ENCODE assay signal across 18 mouse cellular contexts in the genomic region with DNA sequence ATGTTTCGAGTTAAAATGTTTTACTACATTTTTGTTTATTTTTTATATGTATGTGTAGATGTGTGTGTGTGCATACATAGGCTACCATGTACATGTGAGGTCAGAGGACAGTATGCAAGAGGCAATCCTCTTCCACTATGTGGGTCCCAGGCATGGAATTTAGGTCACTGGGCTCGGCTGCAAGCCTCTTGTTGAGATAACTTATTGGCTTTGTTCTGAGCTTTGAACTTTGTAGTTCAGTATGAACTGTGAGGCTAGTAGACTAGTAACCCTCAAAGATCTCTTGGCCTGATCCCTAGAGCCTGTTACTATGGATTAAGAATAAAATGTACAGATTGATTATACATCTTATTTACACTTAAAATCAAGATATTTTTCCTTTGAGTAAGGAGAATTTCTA.
"Had no signal": no experiment of that assay in that cellular context is flagged by ENCODE, and none has a peak within 500 bp of the region (broad histone marks: within the 10 kb centered on the region; RNA-seq: fewer than 3 reads in every experiment).

No protein-coding gene starts in this region.

- H3K9me3 ChIP-seq: lung, embryonic 15.5 days; megakaryocyte, embryonic 14.5 days; midbrain, embryonic 13.5 days; midbrain, embryonic 15.5 days; neural tube, embryonic 12.5 days; stomach, embryonic 15.5 days had no signal

- H3K4me1 ChIP-seq: lung, embryonic 15.5 days; midbrain, embryonic 13.5 days; midbrain, embryonic 15.5 days; neural tube, embryonic 12.5 days; stomach, embryonic 15.5 days had no signal

- H3K27me3 ChIP-seq: lung, embryonic 15.5 days; midbrain, embryonic 13.5 days; midbrain, embryonic 15.5 days; neural tube, embryonic 12.5 days; stomach, embryonic 15.5 days had no signal

- H3K4me2 ChIP-seq: lung, embryonic 15.5 days; midbrain, embryonic 11.5 days; midbrain, embryonic 13.5 days; midbrain, embryonic 15.5 days; neural tube, embryonic 12.5 days; stomach, embryonic 15.5 days had no signal

- H3K9ac ChIP-seq: liver, embryonic 14.5 days; lung, embryonic 15.5 days; midbrain, embryonic 13.5 days; midbrain, embryonic 15.5 days; neural tube, embryonic 12.5 days; stomach, embryonic 15.5 days had no signal

- ATAC-seq: lung, postnatal 0 days; midbrain, embryonic 13.5 days; midbrain, embryonic 15.5 days had no signal

- H3K4me3 ChIP-seq: lung, embryonic 15.5 days; megakaryocyte, embryonic 14.5 days; midbrain, embryonic 13.5 days; midbrain, embryonic 15.5 days; neural tube, embryonic 12.5 days; stomach, embryonic 15.5 days had no signal

- DNase-seq: lung, adult 2 months; lung, postnatal 14 days; lung, postnatal 36 days; right cerebral cortex, postnatal 14 days; thymus, adult 2 months; thymus, postnatal 25 days; thymus, postnatal 4 days had no signal

- H3K27ac ChIP-seq: liver, embryonic 14.5 days; lung, embryonic 15.5 days; macrophage; midbrain, embryonic 13.5 days; midbrain, embryonic 15.5 days; neural tube, embryonic 12.5 days; stomach, embryonic 15.5 days; stomach, postnatal 0 days had no signal

- H3K36me3 ChIP-seq: lung, embryonic 15.5 days; midbrain, embryonic 13.5 days; midbrain, embryonic 15.5 days; neural tube, embryonic 12.5 days; stomach, embryonic 15.5 days had no signal
